Mouse (Mus musculus): ENCODE measurements around the gene Slc36a3.

DNA sequence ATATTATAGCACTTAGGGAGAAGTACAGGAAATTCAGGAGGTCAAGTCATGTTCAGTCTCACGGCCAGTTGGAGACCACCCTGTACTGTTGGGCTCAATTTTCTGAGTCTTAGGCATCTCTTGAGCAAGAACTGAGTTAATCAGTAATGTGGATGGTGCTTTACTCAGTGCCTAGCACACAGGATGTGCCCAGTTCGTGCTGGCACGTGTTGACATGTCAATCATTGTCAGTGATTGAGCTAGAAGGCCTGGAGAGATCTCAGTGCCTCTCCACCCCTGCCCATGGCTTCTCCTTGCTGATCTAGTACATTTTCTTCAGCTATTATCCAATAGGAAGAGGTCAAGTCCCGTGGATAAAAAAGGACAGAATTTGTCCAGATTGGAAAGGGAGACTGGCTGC lies 46.1 kb downstream of the Slc36a3 start:
- no peak for TF ChIP-seq CTCF (IDR thresholded peaks at IDR 0.05; ENCODE audit: borderline replicate concordance, extremely low read depth, insufficient read depth, insufficient read length)
- no peak for TF ChIP-seq POLR2A (IDR thresholded peaks at IDR 0.05; ENCODE audit: borderline replicate concordance, extremely low read depth, insufficient read depth, insufficient read length, poor library complexity, severe bottlenecking)

All from brain, embryonic 14.5 days (tissue).